Mouse (Mus musculus): Measurements from ENCODE around the gene Ctsd. TPM values are rescaled to one million over a fixed set of nuclear protein-coding genes. Genes with fewer than 3 reads are reported as not detected.
"Not testable (repeated sequence)": the region's sequence is repeated elsewhere in the genome, so short reads cannot be mapped to it uniquely, and the experiment has no call there.

The Ctsd gene
- polyA plus RNA-seq, 1 experiment from 2014 or later = 470 TPM

DNA sequence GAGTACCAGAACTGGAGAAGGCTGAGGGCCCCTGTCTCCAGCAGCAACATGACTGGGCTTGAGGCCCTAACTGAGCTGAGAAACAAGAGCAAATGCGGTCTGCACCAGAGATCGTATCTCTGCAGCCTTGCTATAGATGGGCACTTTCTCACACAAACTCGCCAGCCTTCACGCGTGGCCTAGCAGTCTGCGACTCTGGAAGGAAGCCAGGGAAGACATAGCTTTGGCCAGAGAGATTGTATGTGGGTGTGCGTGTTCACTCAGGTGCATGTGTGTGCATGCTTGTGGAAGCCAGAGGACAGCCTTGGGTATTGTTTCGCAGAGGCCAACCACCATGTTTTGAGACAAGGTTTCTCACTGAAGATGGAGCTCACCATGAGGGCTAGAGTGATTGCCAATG lies 20.8 kb upstream of the Ctsd start:
- no peak overlapping the region for H3K9ac ChIP-seq (ENCODE audit: low read length)
- H3K4me3 ChIP-seq (ENCODE audit: low read length) = no peak overlapping the region
- no peak overlapping the region for H3K4me2 ChIP-seq (ENCODE audit: low read depth, low read length)
- ATAC-seq (replicated peaks; ENCODE audit: extremely low read depth, insufficient read depth, low FRiP score) = no peak
- no peaks in the 10 kb centered on the region for H3K4me1 ChIP-seq (ENCODE audit: control insufficient read depth, insufficient read depth, low read length)
- no peak overlapping the region for H3K27ac ChIP-seq (ENCODE audit: low read length)
- peaks cover 3% of the 10 kb centered on the region; the same call in 1 of the 2 replicates for H3K9me3 ChIP-seq (replicated peaks; ENCODE audit: control insufficient read depth, low read length)
- no peaks in the 10 kb centered on the region for H3K36me3 ChIP-seq (ENCODE audit: control insufficient read depth, insufficient read depth)
- H3K27me3 ChIP-seq (ENCODE audit: control insufficient read depth, insufficient read depth, low read length) = no peaks in the 10 kb centered on the region
- 87% methylated on average over 8 of the region's 8 CpGs for WGBS

DNA sequence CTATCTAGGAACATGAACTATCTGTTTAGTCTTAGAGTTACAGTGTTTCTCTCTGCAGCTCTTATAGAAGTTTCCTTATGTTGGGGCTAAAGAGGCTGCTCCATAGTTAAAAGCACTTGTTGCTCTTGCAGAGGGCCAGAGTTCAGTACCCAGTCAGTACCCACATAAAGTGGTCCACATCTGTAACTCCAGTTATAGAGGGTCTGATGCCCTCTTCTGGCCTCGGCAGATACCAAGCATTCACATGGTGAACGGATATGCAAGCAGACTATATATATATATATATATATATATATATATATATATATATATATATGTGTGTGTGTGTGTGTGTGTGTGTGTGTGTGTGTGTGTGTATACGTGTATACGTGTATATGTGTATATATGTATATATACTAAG lies 20.1 kb upstream of the Ctsd start:
- no peaks in the 10 kb centered on the region for H3K27me3 ChIP-seq (ENCODE audit: control insufficient read depth, insufficient read depth, low read length)
- 51% methylated on average over 4 of the region's 4 CpGs for WGBS
- H3K36me3 ChIP-seq (ENCODE audit: control insufficient read depth, insufficient read depth) = no peaks in the 10 kb centered on the region
- no peaks in the 10 kb centered on the region for H3K4me1 ChIP-seq (ENCODE audit: control insufficient read depth, insufficient read depth, low read length)
- no peak overlapping the region for H3K4me3 ChIP-seq (ENCODE audit: low read length)
- no peak overlapping the region for H3K27ac ChIP-seq (ENCODE audit: low read length)
- H3K4me2 ChIP-seq (ENCODE audit: low read depth, low read length) = no peak overlapping the region
- no peak overlapping the region for H3K9ac ChIP-seq (ENCODE audit: low read length)
- no peak for ATAC-seq (replicated peaks; ENCODE audit: extremely low read depth, insufficient read depth, low FRiP score)
- peaks cover 3% of the 10 kb centered on the region; the same call in 1 of the 2 replicates for H3K9me3 ChIP-seq (replicated peaks; ENCODE audit: control insufficient read depth, low read length)

DNA sequence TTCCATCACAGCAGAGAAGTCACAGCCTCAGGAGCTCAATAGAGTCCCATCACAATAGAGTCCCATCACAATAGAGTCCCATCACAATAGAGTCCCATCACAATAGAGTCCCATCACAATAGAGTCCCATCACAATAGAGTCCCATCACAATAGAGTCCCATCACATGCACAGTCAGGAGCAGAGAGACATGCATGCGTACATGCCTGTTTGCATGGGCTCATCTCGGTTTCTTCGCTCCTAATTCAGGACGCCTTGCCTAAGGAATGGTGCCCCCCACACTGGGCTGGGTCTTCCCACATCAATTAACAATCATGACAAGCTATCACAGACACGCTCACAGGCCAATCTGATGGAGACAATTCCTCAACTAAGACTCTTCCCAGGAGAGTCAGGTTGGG lies 17.3 kb upstream of the Ctsd start:
- H3K9ac ChIP-seq (ENCODE audit: low read length); H3K36me3 ChIP-seq (ENCODE audit: control insufficient read depth, insufficient read depth); ATAC-seq (replicated peaks; ENCODE audit: extremely low read depth, insufficient read depth, low FRiP score); H3K4me2 ChIP-seq (ENCODE audit: low read depth, low read length); H3K27me3 ChIP-seq (ENCODE audit: control insufficient read depth, insufficient read depth, low read length); H3K9me3 ChIP-seq (replicated peaks; ENCODE audit: control insufficient read depth, low read length); H3K4me3 ChIP-seq (ENCODE audit: low read length); H3K27ac ChIP-seq (ENCODE audit: low read length); H3K4me1 ChIP-seq (ENCODE audit: control insufficient read depth, insufficient read depth, low read length): not testable (repeated sequence)
- 90% methylated on average over 5 of the region's 5 CpGs for WGBS

DNA sequence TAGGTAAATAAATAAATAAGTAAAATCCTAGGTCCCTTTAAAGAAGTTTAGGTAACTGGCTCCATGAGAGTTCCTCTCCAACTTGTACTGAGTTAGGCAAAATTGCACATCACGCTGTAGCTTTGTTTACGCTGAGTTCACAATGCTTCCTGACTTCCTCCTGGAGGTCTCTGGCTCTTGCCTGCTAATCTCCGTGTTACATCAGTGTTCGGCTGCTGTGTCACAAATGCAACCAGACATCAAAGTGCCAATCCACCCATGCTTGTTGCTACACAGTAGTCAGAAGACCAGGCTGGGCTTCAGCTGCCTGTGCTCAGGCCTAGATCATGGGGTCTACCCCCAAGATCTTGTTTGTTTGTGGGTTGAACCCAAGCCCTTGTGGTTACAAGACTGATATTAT lies 15.8 kb upstream of the Ctsd start:
- Histone ChIP-seq H3K27me3 (ENCODE audit: control insufficient read depth, insufficient read depth, low read length) (no peaks in the 10 kb centered on the region), H3K36me3 (ENCODE audit: control insufficient read depth, insufficient read depth) (no peaks in the 10 kb centered on the region), H3K9me3 (replicated peaks; ENCODE audit: control insufficient read depth, low read length) (no peaks in the 10 kb centered on the region), H3K27ac (ENCODE audit: low read length) (no peak overlapping the region), H3K4me1 (ENCODE audit: control insufficient read depth, insufficient read depth, low read length) (peaks cover 2% of the 10 kb centered on the region; the same call in 1 of the 2 replicates), H3K4me2 (ENCODE audit: low read depth, low read length) (no peak overlapping the region), H3K9ac (ENCODE audit: low read length) (no peak overlapping the region), H3K4me3 (ENCODE audit: low read length) (no peak overlapping the region)
- WGBS = 57% methylated on average over 4 of the region's 4 CpGs
- no peak for ATAC-seq (replicated peaks; ENCODE audit: extremely low read depth, insufficient read depth, low FRiP score)

DNA sequence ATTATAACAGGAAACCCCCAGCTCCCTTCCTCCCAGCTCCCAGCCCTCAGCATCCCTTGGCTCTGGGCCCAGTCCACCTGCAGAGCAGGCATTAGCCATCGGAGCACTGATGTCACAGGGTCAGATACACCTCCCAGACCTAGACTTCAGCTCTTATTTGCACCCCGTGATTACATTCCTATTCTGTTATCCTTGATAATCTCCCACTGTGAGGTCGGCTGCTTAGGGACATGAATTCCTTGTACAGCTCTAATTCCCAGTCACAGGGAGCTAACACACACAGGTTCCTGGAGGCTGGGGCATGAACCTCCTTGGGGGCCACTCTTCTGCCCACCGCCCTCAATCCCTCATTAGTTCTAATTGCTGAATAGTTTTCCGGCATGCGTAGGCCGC lies 12.9 kb upstream of the Ctsd start:
- ATAC-seq (replicated peaks; ENCODE audit: extremely low read depth, insufficient read depth, low FRiP score) = no peak
- H3K27me3 ChIP-seq (ENCODE audit: control insufficient read depth, insufficient read depth, low read length) = no peaks in the 10 kb centered on the region
- H3K9me3 ChIP-seq (replicated peaks; ENCODE audit: control insufficient read depth, low read length) = no peaks in the 10 kb centered on the region
- peaks cover 2% of the 10 kb centered on the region; the same call in 1 of the 2 replicates for H3K4me1 ChIP-seq (ENCODE audit: control insufficient read depth, insufficient read depth, low read length)
- H3K4me2 ChIP-seq (ENCODE audit: low read depth, low read length) = no peak overlapping the region
- WGBS = 59% methylated on average over 7 of the region's 7 CpGs
- no peak overlapping the region for H3K9ac ChIP-seq (ENCODE audit: low read length)
- H3K36me3 ChIP-seq (ENCODE audit: control insufficient read depth, insufficient read depth) = no peaks in the 10 kb centered on the region
- H3K27ac ChIP-seq (ENCODE audit: low read length) = no peak overlapping the region
- no peak overlapping the region for H3K4me3 ChIP-seq (ENCODE audit: low read length)

DNA sequence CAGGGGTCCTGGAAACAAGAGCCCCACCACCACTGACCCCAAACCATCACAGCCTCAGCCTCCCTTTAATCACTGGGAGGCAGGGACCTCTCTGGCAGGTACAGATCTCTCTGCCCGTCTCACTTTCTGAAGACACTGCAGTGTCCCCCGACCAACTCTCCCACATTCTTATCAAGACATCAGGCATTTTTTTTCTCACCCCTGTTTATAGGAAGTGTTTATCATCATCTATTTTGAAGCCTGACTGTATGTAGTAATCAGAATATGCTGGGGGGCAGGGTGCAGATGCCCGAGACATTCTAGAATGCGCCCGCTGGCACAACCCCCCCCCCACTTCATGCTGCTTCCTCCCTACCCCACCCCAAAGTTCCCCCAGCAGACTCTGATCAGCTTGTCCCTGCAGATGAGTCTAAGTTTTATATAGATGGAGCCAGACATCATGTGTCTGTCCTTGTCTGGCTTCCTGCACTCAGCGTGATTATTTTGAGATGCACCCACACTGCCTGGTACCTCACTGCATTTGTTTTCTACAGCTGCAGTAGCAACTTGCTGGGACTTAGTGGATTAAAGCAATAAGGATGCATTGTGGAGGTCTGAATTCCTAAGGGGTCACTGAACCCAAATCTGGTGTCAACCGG lies 12.4 kb upstream of the Ctsd start:
- no peak for ATAC-seq (replicated peaks; ENCODE audit: extremely low read depth, insufficient read depth, low FRiP score)
- H3K4me1 ChIP-seq (ENCODE audit: control insufficient read depth, insufficient read depth, low read length) = peaks cover 2% of the 10 kb centered on the region; the same call in 1 of the 2 replicates
- WGBS = 63% methylated on average over 7 of the region's 7 CpGs

DNA sequence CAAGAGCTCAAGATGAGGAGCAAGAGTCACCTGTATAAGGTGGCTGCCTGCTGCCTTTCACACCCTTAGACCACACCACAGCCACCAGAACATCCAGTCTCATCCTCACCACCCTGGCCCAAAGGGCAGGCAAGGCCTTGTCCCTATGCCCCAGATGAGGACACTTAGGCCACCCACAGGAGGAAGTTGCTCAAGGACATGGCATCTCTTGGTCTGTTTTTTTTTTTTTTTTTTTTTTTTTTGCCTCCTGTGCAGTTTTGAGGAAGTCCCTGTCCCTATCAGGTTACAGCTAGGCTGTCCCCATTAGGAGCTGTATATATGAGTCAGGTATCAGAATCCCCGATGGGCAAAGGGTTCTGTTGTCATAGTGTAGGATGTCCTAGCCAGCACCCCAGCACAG lies 11.4 kb upstream of the Ctsd start:
- Histone ChIP-seq H3K36me3 (ENCODE audit: control insufficient read depth, insufficient read depth) (no peaks in the 10 kb centered on the region), H3K9ac (ENCODE audit: low read length) (no peak overlapping the region), H3K4me2 (ENCODE audit: low read depth, low read length) (no peak overlapping the region), H3K4me1 (ENCODE audit: control insufficient read depth, insufficient read depth, low read length) (peaks cover 2% of the 10 kb centered on the region; the same call in 1 of the 2 replicates), H3K9me3 (replicated peaks; ENCODE audit: control insufficient read depth, low read length) (no peaks in the 10 kb centered on the region), H3K27me3 (ENCODE audit: control insufficient read depth, insufficient read depth, low read length) (no peaks in the 10 kb centered on the region), H3K27ac (ENCODE audit: low read length) (no peak overlapping the region), H3K4me3 (ENCODE audit: low read length) (no peak overlapping the region)
- WGBS = 67% methylated on average over 1 of the region's 1 CpGs
- ATAC-seq (replicated peaks; ENCODE audit: extremely low read depth, insufficient read depth, low FRiP score) = no peak

More for the DNA sequence above, 12.4 kb upstream of the Ctsd start:
- Histone ChIP-seq H3K27ac (ENCODE audit: low read length) (no peak overlapping the region), H3K27me3 (ENCODE audit: control insufficient read depth, insufficient read depth, low read length) (no peaks in the 10 kb centered on the region), H3K36me3 (ENCODE audit: control insufficient read depth, insufficient read depth) (no peaks in the 10 kb centered on the region), H3K4me2 (ENCODE audit: low read depth, low read length) (no peak overlapping the region), H3K4me3 (ENCODE audit: low read length) (no peak overlapping the region), H3K9ac (ENCODE audit: low read length) (no peak overlapping the region), H3K9me3 (replicated peaks; ENCODE audit: control insufficient read depth, low read length) (no peaks in the 10 kb centered on the region)

DNA sequence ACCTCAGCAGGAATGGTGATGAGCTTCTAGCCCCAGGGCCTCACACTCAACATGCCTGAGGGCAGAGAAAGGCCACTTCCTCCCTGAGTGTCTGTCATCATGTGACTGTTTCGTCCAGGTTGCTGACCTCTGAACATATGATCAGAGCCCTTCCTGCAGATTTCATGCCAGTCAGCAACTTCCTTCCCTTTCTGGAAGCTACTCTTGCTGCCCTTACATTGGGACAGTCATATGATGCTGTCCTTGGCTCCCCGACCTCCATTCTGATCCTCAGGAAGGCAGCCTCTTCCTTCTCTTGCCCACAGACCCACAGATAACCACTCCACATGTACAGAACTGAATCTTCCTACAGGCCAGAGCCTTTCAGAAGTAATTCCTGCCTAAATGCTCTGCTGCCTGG lies 10.2 kb upstream of the Ctsd start:
- Histone ChIP-seq H3K27ac (ENCODE audit: low read length) (peak overlapping the region; percentile 33), H3K9ac (ENCODE audit: low read length) (no peak overlapping the region), H3K27me3 (ENCODE audit: control insufficient read depth, insufficient read depth, low read length) (no peaks in the 10 kb centered on the region), H3K4me2 (ENCODE audit: low read depth, low read length) (no peak overlapping the region), H3K9me3 (replicated peaks; ENCODE audit: control insufficient read depth, low read length) (no peaks in the 10 kb centered on the region), H3K36me3 (ENCODE audit: control insufficient read depth, insufficient read depth) (no peaks in the 10 kb centered on the region), H3K4me3 (ENCODE audit: low read length) (no peak overlapping the region), H3K4me1 (ENCODE audit: control insufficient read depth, insufficient read depth, low read length) (peaks cover 2% of the 10 kb centered on the region; the same call in 1 of the 2 replicates)
- no peak for ATAC-seq (replicated peaks; ENCODE audit: extremely low read depth, insufficient read depth, low FRiP score)
- 64% methylated on average over 2 of the region's 2 CpGs for WGBS

DNA sequence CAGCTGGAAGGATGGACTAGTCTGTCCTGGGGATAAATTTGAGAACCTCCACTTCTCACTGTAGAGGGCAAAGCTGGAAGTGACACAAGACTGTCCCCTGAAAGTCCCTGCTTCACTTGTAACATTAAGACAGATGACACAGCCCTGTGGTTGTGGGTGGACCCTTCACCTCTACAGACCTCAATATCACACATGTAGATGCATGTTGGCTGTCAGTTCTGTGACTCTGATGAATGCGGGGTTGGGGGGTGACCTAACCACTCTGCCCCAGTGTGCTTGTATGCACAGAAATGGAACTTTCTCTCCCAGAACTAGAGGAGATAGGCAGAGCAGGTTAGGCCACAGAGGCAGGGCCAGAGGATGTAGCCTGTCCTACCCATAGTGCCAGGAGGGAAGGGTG lies 8.8 kb upstream of the Ctsd start:
- no peak overlapping the region for H3K4me3 ChIP-seq (ENCODE audit: low read length)
- no peak for ATAC-seq (replicated peaks; ENCODE audit: extremely low read depth, insufficient read depth, low FRiP score)
- no peaks in the 10 kb centered on the region for H3K27me3 ChIP-seq (ENCODE audit: control insufficient read depth, insufficient read depth, low read length)
- no peaks in the 10 kb centered on the region for H3K9me3 ChIP-seq (replicated peaks; ENCODE audit: control insufficient read depth, low read length)
- 90% methylated on average over 1 of the region's 1 CpGs for WGBS
- peaks cover 2% of the 10 kb centered on the region; the same call in 1 of the 2 replicates for H3K4me1 ChIP-seq (ENCODE audit: control insufficient read depth, insufficient read depth, low read length)
- H3K27ac ChIP-seq (ENCODE audit: low read length) = no peak overlapping the region
- no peak overlapping the region for H3K9ac ChIP-seq (ENCODE audit: low read length)
- H3K4me2 ChIP-seq (ENCODE audit: low read depth, low read length) = no peak overlapping the region
- no peaks in the 10 kb centered on the region for H3K36me3 ChIP-seq (ENCODE audit: control insufficient read depth, insufficient read depth)

All from heart, embryonic 16.5 days (tissue).